Mouse (Mus musculus) A20 (cell line): ENCODE results near the gene Zrsr1.
A peak's percentile ranks its signal among the peaks of the same experiment; 100 is the strongest.

Experiments used
- DNase-seq: peaks from one replicate; pipeline ENCODE4 v3.0.0-alpha.2; 2011; ENCODE audit warnings: low read depth, low spot score

The Zrsr1 gene

GRCm38 (mm10) chr11:22971835-22972709, at the start of gene Zrsr1:
Zrsr1 (plus strand) TSS chr11:22972005.
- DNase-seq: no peak

GRCm38 (mm10) chr11:22922546-22922945, 49.3 kb upstream of the Zrsr1 start:
- no peak for DNase-seq

DNA sequence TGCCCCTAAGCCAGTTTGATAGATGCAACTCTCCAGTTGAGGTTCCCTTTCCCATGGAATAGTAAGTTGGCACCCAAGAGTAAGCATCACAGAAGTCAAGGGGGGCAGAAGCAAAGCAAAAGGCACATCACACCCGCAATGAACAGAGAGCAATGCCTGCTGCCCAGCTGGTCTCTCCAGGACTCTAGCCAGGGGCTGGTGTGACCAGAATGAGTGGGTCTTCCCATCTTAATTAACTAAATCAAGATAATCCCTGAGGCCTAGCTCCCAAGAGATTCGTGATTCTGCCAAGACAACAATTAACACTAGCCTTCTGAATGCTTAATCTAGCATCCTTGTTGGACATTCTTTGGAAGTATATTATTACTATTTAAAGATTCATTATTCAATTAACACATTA, 48.2 kb upstream of the Zrsr1 start:
- no peak for DNase-seq

- no peak for DNase-seq
Observed at GRCm38 (mm10) chr11:22928586-22929169, 43.1 kb upstream of the Zrsr1 start.

DNA sequence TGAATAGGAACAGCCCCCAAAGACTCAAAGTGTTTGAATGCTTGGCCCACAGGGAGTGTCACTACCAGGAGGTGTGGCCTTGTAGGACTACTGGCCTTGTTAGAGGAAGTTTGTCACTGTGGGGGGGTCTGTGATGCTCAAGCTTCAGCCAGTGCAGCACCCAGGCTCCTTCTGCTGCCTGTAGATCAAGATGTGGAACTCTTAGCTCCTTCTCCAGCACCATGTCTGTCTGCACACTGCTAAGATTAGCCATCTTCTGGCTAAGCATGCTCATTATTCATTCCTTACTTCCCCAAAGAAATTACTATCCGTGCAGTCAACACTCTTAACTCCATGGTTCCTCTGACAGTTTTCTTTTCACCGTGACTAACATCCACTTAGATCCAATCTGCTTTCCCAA, 41.7 kb upstream of the Zrsr1 start:
- DNase-seq: no peak

DNA sequence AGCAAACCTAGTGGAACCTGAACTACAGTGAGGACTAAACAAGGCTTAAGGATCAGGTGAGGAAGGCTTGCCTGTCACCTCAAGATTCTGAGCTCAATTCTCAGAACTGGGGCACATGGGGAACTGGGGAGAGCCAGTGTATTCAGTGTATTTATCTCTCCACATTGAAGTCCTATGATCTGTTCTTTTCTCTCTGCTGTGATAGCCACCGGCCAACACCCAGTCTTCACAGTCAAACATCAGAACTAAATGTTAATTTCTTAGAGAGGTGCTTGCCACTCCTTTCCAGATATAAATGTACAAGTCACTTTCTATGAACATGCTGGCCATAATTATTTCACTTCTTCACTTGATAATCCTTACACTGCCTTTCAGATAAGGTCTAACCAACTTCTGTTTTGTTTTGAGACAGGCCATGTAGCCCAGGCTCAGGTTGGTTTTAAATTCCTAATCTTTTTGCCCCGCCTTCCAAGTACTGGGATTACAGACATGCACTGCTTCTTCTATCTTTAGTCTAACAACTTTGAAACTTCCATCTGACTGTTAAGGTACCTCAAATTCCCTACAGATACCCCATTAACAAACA, 40.4 kb upstream of the Zrsr1 start:
- no peak for DNase-seq

GRCm38 (mm10) chr11:22932167-22932566, 39.6 kb upstream of the Zrsr1 start:
- DNase-seq: no peak

GRCm38 (mm10) chr11:22936446-22937125, 35.2 kb upstream of the Zrsr1 start:
- peak; percentile 84 for DNase-seq

- DNase-seq: no peak
Observed at GRCm38 (mm10) chr11:22937716-22938316, 34.0 kb upstream of the Zrsr1 start.

DNA sequence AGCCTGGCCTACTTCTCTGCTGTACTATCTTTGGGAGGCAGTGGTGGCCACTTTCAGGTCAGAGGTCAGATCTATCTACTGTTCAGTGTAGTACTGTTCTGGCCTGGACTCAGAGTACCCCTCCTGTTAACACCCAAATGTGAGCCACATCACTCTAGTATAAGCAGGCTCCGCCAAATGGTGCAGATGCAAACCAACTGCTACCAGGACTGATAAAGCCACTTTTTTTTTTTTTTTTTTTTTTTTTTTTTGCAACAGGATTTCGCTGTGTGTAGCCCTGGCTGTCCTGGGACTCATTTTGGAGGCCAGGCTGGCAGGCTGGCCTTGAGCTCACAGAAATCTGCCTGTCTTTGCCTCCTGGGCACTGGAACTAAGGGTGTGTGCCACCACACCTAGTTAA, 32.8 kb upstream of the Zrsr1 start:
- no peak for DNase-seq

- DNase-seq: no peak
Observed at GRCm38 (mm10) chr11:22949101-22949500, 22.7 kb upstream of the Zrsr1 start.

DNA sequence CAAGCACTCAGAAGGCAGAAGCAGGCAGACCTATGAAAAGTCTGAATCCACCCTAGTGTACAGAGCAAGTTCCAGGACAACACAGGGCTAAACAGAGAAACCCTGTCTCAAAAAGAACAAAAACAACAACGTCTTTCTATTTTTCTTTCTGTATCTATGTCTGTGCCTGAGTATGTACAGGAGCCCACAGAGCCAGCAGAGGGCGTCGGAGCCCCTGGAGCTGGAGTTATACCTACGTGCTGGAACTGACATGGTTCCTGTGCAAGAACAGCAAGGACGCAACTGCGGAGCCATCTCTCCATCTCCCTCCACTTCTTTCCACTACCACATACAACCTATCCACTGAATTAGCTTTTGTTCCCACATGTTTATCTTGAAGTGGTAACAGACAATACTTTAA, 21.7 kb upstream of the Zrsr1 start:
- peak; percentile 32 for DNase-seq

DNA sequence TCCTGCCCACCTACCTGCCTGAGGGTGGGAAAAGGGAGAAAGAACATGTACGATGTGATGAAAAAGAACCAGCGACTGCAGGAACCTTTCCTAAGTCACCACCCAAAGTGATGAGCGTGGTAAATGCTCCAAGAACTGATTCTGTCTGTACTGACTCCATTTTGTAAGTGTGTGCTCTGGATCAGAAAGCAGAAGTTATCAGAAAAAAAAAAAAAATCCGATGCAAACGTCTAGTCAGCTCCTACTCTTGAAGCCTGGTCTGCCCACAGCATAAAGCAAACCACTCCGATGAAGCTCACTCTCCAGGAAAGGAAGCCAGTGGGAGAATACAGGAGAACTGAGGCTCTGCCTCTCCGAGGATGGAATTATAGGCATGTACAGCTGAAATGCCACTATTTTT, 19.1 kb upstream of the Zrsr1 start:
- peak; percentile 18 for DNase-seq

- DNase-seq: no peak
Observed at GRCm38 (mm10) chr11:22956346-22956745, 15.5 kb upstream of the Zrsr1 start.

DNA sequence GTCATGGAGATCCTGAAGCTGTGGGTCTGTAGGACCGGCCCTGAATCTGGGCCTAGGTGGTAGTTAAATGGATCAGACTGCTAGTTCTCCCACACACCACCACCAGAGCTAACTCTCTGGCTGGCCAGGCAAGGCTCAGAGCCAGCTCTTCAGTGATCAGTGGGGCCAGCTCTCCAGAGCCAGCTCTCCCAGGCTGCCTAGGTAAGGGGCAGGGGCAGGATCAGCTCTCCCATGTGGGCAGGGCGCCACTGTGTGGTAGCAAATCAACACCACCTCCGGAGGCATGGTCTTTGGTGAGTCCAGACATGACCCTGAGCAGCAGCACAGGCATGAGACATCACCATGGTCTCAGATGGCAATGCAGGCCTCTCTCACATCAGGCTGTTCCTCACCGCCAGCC, 15.0 kb upstream of the Zrsr1 start:
- DNase-seq: no peak

GRCm38 (mm10) chr11:22957791-22958374, 13.9 kb upstream of the Zrsr1 start:
- peak; percentile 39 for DNase-seq

GRCm38 (mm10) chr11:22962101-22962500, 9.7 kb upstream of the Zrsr1 start:
- no peak for DNase-seq

DNA sequence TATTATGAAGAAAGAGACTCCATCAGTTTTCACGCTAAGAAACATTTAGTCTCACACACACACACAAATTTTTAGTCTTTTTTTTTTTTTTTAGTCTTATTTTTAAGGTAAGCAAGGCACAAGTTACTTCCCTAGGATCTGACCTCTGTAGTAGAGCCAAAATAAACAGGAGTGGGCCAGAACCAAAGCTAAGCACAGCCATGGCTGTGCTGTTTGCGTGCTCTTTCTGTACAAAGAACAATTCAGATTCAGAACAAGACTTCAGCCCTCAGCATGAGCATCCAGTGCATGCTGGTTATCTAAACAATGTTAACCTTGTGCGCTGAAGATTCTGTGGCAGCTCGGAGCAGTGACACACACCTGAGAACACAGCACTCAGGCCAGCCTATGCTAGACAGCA, 7.4 kb upstream of the Zrsr1 start:
- no peak for DNase-seq

GRCm38 (mm10) chr11:22965503-22965902, 6.3 kb upstream of the Zrsr1 start:
- DNase-seq: peak; percentile 31

DNA sequence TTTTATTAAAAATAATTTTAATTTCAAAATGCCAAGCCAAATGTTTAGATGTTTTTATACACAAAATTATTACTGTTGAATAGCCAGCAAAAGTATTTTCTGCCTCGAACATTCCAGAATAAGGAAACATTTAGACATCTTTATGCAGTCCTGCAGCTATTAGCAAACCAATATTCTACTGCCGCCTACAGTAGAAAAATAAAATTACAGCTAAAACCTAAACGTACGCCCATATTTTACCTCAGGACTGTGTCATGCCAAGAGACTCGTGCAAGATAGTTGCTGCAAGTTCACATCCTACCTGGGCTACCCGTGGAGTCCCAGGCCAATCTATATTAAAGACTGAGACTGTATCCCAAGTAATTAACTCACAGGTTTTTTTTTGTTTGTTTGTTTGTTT, 2.3 kb upstream of the Zrsr1 start:
- peak; percentile 59 for DNase-seq

GRCm38 (mm10) chr11:22970546-22970945, 1.3 kb upstream of the Zrsr1 start:
- DNase-seq: no peak
